Mouse (Mus musculus): ENCODE data around the gene Gas1. TPM values are rescaled to one million over a fixed set of nuclear protein-coding genes. Genes with fewer than 3 reads are reported as not detected.
A peak's percentile ranks its signal among the peaks of the same experiment; 100 is the strongest.

Gas1 gene
- polyA plus RNA-seq, 1 experiment from 2014 or later, result 62.4 TPM

DNA sequence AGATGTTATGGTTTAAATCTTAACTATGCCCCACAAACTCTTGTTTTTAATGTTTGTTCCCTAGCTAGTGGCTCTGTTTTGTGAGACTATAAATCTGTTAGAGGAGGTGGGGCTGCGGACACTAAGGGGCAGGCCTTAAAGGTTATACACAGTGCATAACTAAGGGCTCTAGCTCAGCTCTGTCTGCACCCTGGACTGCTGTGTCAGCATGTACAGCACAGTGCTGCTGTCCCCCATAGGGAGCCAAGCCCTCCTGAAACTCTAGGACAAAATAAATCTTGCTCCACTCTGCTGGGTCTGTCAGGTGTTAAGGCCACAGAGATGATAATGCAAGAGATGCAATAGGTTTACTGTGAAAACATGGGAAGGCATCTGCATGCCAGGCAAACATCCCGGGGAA, 10.1 kb upstream of the Gas1 start:
- DNase-seq (ENCODE audit: low spot score), result no peak
- no peaks in the 10 kb centered on the region for H3K9me3 ChIP-seq (ENCODE audit: control insufficient read depth, low read length)
- no peaks in the 10 kb centered on the region for H3K36me3 ChIP-seq (ENCODE audit: control insufficient read depth, insufficient read depth, low read length)
- H3K9ac ChIP-seq (ENCODE audit: low read length), result no peak overlapping the region
- no peaks in the 10 kb centered on the region for H3K27me3 ChIP-seq (ENCODE audit: control insufficient read depth, insufficient read depth, low read length)
- no peak overlapping the region for H3K4me2 ChIP-seq (replicated peaks; ENCODE audit: low read depth)
- no peak for TF ChIP-seq EP300 (optimal IDR thresholded peaks at IDR 0.05)
- no peak for TF ChIP-seq CTCF (IDR thresholded peaks at IDR 0.05; ENCODE audit: low read depth)
- 86% methylated on average over 2 of the region's 2 CpGs for WGBS
- no peak overlapping the region for H3K4me3 ChIP-seq (ENCODE audit: low read depth, low read length)
- H3K4me1 ChIP-seq (replicated peaks; ENCODE audit: control insufficient read depth, insufficient read depth), result no peaks in the 10 kb centered on the region
- no peak overlapping the region for H3K27ac ChIP-seq (replicated peaks)
- no peak for ATAC-seq (ENCODE audit: low FRiP score, low TSS enrichment)

DNA sequence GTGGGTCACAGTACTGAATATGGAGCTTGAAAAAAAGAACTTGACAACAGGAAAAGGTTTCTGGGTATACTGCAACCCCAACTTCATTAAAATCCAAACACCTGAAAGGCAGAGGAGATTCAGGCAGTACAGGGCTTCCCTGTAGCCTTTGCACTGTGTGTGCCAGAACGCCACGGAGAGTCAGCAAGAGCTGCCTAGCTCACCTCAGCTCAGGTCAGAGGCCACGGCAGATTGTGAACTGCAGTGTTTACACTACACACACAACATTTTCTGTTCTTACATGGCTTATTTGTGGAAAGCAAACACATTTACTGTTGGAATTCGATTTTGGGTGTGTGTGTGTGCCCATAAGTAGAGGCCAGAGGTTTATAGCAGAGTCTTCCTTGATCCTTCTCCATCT, 5.2 kb upstream of the Gas1 start:
- Histone ChIP-seq H3K4me1 (replicated peaks; ENCODE audit: control insufficient read depth, insufficient read depth) (no peaks in the 10 kb centered on the region), H3K4me2 (replicated peaks; ENCODE audit: low read depth) (no peak overlapping the region), H3K4me3 (ENCODE audit: low read depth, low read length) (no peak overlapping the region), H3K27me3 (ENCODE audit: control insufficient read depth, insufficient read depth, low read length) (no peaks in the 10 kb centered on the region), H3K27ac (replicated peaks) (no peak overlapping the region), H3K9me3 (ENCODE audit: control insufficient read depth, low read length) (no peaks in the 10 kb centered on the region), H3K9ac (ENCODE audit: low read length) (no peak overlapping the region), H3K36me3 (ENCODE audit: control insufficient read depth, insufficient read depth, low read length) (no peaks in the 10 kb centered on the region)
- WGBS, result 37% methylated on average over 4 of the region's 4 CpGs
- ATAC-seq (ENCODE audit: low FRiP score, low TSS enrichment), result no peak
- TF ChIP-seq EP300 (optimal IDR thresholded peaks at IDR 0.05) (no peak), CTCF (IDR thresholded peaks at IDR 0.05; ENCODE audit: low read depth) (no peak)
- DNase-seq (ENCODE audit: low spot score), result no peak

DNA sequence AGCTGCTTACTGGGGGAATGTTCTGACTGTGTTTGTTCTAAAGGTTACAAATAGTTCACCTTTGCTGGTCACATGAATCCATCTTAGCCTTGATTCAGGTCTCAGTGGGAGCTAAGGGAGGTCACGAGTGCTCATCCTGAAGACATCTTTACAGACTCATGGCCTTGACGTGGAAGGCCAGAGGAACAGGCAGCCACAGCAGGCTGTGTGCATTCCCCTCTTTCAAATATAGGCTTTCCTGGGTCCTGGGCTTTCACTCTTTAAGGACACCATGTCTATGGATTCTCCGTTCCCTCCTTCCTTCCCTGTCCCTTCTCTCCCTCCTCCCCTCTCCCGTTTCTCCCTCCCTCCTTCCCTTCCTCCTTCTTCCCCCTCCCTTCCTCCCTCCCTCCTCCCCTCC, 2.5 kb upstream of the Gas1 start:
- H3K9me3 ChIP-seq (ENCODE audit: control insufficient read depth, low read length), result no peaks in the 10 kb centered on the region
- no peak overlapping the region for H3K27ac ChIP-seq (replicated peaks)
- H3K9ac ChIP-seq (ENCODE audit: low read length), result no peak overlapping the region
- DNase-seq (ENCODE audit: low spot score), result no peak
- ATAC-seq (ENCODE audit: low FRiP score, low TSS enrichment), result no peak
- no peaks in the 10 kb centered on the region for H3K27me3 ChIP-seq (ENCODE audit: control insufficient read depth, insufficient read depth, low read length)
- H3K4me1 ChIP-seq (replicated peaks; ENCODE audit: control insufficient read depth, insufficient read depth), result no peaks in the 10 kb centered on the region
- H3K4me2 ChIP-seq (replicated peaks; ENCODE audit: low read depth), result no peak overlapping the region
- no peaks in the 10 kb centered on the region for H3K36me3 ChIP-seq (ENCODE audit: control insufficient read depth, insufficient read depth, low read length)
- TF ChIP-seq CTCF (IDR thresholded peaks at IDR 0.05; ENCODE audit: low read depth) (no peak), EP300 (optimal IDR thresholded peaks at IDR 0.05) (no peak)
- WGBS, result 79% methylated on average over 4 of the region's 4 CpGs
- no peak overlapping the region for H3K4me3 ChIP-seq (ENCODE audit: low read depth, low read length)

DNA sequence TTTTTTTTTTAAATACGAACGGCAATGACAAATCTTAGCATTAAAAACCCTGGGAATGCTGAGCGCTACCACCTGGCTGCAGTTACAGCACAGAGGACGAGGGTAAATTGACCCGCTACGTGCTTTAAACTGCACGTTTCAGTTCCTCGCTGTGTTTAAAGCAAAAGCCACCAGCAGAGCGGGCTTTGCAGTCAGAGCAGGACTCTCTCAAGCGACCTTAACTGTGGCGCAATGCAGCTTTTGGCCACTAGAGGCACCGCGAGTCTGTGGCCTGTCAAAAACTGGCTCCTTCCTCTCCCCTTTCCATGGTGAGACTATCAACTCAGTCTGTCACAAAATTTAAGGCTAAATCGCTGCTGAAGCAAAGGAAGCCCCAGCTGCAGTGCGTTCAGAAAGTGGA, 1.3 kb upstream of the Gas1 start:
- Histone ChIP-seq H3K4me2 (replicated peaks; ENCODE audit: low read depth) (peak overlapping the region; percentile 83), H3K27me3 (ENCODE audit: control insufficient read depth, insufficient read depth, low read length) (no peaks in the 10 kb centered on the region), H3K4me1 (replicated peaks; ENCODE audit: control insufficient read depth, insufficient read depth) (no peaks in the 10 kb centered on the region), H3K4me3 (ENCODE audit: low read depth, low read length) (peak overlapping the region; percentile 73), H3K9ac (ENCODE audit: low read length) (peak overlapping the region; percentile 52), H3K9me3 (ENCODE audit: control insufficient read depth, low read length) (no peaks in the 10 kb centered on the region), H3K27ac (replicated peaks) (peak overlapping the region; percentile 98), H3K36me3 (ENCODE audit: control insufficient read depth, insufficient read depth, low read length) (no peaks in the 10 kb centered on the region)
- peak; percentile 97 for TF ChIP-seq CTCF (IDR thresholded peaks at IDR 0.05; ENCODE audit: low read depth)
- no peak for TF ChIP-seq EP300 (optimal IDR thresholded peaks at IDR 0.05)
- ATAC-seq (ENCODE audit: low FRiP score, low TSS enrichment) (peak; percentile 33; the same call in 1 of the 2 replicates), DNase-seq (ENCODE audit: low spot score) (peak; percentile 89)
- under 1% methylated on average over 15 of the region's 15 CpGs for WGBS

DNA sequence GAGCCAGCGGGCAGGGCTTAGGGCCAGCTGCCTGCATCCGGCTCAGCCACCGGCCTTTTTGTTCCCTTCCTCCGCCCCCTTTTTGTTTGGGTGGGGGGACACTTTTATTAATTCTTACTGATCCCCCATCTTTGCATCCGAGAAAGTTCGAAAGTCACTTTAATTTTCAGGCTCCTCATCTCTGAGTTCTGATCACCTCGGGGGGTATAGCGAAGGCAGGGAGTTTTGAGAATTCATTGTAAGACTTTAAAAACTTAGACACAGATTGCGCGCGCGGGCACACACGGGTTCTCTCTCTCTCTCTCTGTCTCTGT, 589 bp upstream of the Gas1 start:
- H3K27ac ChIP-seq (replicated peaks), result peak overlapping the region; percentile 98

DNA sequence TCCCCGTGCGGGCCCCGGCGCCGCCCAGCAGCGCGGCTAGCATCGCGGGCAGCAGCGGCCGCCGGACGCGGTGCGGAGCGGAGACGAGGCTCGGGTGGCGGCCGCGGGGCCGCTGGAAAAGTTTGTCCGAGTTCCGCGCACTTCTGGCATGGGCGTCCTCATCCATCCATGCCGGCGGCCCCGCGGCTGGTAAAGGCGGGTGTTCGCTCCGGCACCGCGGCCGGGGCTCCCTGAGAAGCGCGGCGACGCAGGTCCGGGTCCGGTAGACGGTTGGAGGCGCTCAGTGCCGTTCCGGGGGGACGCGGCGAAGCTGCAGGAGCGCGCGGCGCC, 424 bp downstream of the Gas1 start:
- Histone ChIP-seq H3K9me3 (ENCODE audit: control insufficient read depth, low read length) (no peaks in the 10 kb centered on the region), H3K9ac (ENCODE audit: low read length) (peak overlapping the region; percentile 94), H3K27ac (replicated peaks) (peak overlapping the region; percentile 98), H3K4me2 (replicated peaks; ENCODE audit: low read depth) (peak overlapping the region; percentile 83), H3K27me3 (ENCODE audit: control insufficient read depth, insufficient read depth, low read length) (no peaks in the 10 kb centered on the region; the same call in 1 of the 2 replicates), H3K4me1 (replicated peaks; ENCODE audit: control insufficient read depth, insufficient read depth) (no peaks in the 10 kb centered on the region), H3K4me3 (ENCODE audit: low read depth, low read length) (peak overlapping the region; percentile 73), H3K36me3 (ENCODE audit: control insufficient read depth, insufficient read depth, low read length) (no peaks in the 10 kb centered on the region)
- under 1% methylated on average over 46 of the region's 53 CpGs for WGBS
- no peak for DNase-seq (ENCODE audit: low spot score)
- 0 out of 2 replicates have a peak, but pooled peaks have one; percentile 0 for ATAC-seq (ENCODE audit: low FRiP score, low TSS enrichment)
- TF ChIP-seq EP300 (optimal IDR thresholded peaks at IDR 0.05) (no peak), CTCF (IDR thresholded peaks at IDR 0.05; ENCODE audit: low read depth) (no peak)

More for the DNA sequence above, 589 bp upstream of the Gas1 start:
- Histone ChIP-seq H3K27me3 (ENCODE audit: control insufficient read depth, insufficient read depth, low read length) (no peaks in the 10 kb centered on the region), H3K9ac (ENCODE audit: low read length) (peak overlapping the region; percentile 52), H3K4me2 (replicated peaks; ENCODE audit: low read depth) (peak overlapping the region; percentile 83), H3K36me3 (ENCODE audit: control insufficient read depth, insufficient read depth, low read length) (no peaks in the 10 kb centered on the region), H3K9me3 (ENCODE audit: control insufficient read depth, low read length) (no peaks in the 10 kb centered on the region), H3K4me1 (replicated peaks; ENCODE audit: control insufficient read depth, insufficient read depth) (no peaks in the 10 kb centered on the region), H3K4me3 (ENCODE audit: low read depth, low read length) (peak overlapping the region; percentile 73)
- DNase-seq (ENCODE audit: low spot score) (no peak), ATAC-seq (ENCODE audit: low FRiP score, low TSS enrichment) (no peak)
- TF ChIP-seq EP300 (optimal IDR thresholded peaks at IDR 0.05), result no peak
- TF ChIP-seq CTCF (IDR thresholded peaks at IDR 0.05; ENCODE audit: low read depth), result no peak
- WGBS, result 2% methylated on average over 13 of the region's 13 CpGs

Data from stomach, postnatal 0 days (tissue).